Mouse (Mus musculus): ENCODE data around the gene Mef2c.

Gene Mef2c

DNA sequence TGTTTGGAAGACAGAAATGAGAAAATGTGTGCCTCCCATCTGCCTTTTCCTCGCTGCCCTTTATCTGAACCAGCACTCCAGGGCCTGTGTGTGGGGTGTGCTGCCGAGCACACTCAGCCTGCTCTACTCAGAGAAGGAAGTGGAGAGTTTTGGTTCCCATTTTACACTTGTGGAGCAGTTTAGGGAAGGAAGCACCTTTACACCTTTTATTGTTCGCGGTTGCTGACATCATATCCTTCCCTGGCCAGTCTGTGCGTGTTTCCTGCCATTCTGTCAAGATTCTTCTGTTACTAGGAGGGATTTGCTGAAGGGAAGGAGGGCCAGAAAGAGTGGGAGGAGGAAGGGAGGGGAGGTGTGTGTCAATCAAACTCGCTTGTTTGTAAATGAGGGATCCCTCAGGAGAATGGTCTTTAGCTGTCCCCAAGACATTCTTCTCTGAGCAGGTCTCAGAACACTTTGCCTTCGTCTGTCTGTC lies 68.2 kb downstream of the Mef2c start:
- peak in 1 of 2 experiments; percentile 55 for DNase-seq (ENCODE audit: low spot score in 2 of 2)

GRCm38 (mm10) chr13:83572469-83572868 lies 68.6 kb downstream of the Mef2c start:
- no peak for DNase-seq (ENCODE audit: low spot score in 2 of 2)

DNA sequence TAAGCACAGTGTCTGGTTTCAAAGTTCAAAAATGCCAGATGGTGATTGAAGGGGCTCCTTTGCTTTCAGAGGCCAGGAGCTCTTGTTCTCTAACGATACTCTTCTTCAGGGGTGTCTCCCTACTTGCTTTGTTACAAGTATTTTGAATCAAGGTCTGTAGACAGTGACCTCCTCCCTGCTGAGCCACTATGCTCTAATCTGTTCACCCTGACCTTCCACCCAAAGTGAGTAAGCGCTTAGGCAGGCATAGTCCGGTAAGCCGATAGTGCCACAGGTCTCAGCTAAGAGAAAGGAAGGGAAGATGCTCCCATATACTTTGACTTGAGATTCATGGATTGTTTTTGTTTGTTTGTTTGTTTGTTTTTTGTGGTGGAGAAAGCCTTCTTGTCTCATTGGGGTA lies 69.5 kb downstream of the Mef2c start:
- DNase-seq (ENCODE audit: low spot score in 2 of 2) = no peak

DNA sequence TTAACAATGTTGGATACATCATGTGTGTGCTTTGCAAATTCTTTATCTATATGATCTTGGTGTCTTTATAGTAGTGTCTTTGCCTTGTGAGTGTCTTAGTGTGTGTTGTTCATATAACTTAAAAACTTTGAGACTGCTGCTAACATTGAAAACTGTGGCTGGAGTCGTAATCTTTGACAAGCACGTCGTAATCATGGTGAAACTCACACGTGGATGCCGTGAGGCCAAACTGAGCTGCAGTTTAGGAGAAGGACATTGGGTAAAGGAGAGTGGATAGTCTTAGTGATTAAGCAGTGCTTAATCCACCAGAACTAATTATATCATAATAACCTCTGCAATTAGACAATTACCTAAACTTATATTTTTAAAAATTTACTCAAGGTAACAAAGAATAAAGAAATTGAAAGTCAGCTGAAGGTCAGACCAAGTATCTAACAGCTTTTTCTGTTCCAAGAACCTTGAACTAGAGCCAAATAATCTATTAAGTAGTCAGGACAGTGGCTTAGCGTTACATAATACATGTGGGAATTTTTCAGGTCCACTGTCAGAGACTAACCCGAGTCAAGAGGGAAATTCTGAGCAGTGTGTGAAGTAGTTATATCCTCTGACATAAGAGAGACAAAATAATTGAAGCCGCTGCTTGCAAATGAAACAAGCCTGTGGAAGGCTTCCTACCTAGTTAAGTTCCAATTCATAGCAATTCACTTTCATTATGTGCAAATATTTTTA lies 70.2 kb downstream of the Mef2c start:
- DNase-seq (ENCODE audit: low spot score in 2 of 2) = no peak

DNA sequence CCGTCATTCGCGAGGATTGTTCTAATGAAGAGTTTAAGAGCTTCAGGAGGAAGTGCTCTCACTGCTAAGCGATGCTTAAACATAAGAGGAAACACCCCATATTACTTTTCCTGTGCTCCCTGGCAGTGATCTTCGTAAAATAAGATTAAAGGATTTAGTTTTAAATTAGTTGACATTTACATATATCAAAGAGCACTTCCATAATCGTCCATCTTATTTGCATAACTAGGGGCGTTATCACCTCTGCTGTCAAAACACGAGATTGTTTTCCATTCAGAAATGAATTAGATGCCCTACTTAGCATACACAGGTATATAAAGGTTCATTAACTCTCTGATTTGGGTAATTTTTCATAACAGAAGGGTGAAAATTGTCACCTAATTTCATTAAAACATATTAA lies 71.0 kb downstream of the Mef2c start:
- DNase-seq (ENCODE audit: low spot score in 2 of 2) = no peak

GRCm38 (mm10) chr13:83579410-83579809 lies 75.6 kb downstream of the Mef2c start:
- DNase-seq (ENCODE audit: low spot score in 2 of 2) = no peak

DNA sequence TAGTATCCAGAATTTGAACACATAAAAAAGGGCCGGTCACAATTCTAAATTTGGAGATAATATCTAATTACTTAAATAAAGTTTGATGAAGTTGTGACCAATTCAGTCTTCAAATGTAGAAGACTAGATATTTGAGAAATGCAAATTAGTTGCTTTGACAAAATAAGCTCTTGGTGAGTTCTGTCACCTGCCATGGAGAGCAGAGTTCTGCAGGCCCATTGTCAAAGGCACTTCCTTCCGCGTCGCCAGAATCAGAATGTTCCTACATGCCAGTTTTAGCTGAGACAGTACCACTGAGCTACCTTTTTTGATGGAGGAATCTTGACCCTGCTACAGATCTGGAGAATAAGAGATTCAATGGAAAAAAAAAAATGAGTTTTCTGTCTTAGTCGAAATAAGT lies 77.0 kb downstream of the Mef2c start:
- no peak for DNase-seq (ENCODE audit: low spot score in 2 of 2)

DNA sequence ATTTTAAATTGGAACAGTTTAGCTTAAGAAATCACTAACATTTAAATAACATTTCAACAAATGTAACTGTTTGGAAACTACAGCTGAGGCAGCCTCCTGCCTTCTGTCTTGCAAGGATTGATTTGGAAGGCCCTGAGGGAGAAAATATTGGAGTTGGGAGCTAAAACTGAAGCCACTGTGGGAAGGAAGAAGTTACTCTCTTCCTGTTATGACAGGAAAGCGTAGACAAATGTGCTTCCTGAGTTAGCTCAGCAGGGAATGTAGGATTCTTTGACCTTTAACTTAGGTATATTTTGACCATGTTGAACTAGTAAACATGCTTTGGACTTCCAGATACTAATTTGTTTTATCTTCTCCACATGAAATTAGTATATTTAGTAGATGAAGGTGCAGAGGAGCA lies 78.7 kb downstream of the Mef2c start:
- DNase-seq (ENCODE audit: low spot score in 2 of 2) = no peak

DNA sequence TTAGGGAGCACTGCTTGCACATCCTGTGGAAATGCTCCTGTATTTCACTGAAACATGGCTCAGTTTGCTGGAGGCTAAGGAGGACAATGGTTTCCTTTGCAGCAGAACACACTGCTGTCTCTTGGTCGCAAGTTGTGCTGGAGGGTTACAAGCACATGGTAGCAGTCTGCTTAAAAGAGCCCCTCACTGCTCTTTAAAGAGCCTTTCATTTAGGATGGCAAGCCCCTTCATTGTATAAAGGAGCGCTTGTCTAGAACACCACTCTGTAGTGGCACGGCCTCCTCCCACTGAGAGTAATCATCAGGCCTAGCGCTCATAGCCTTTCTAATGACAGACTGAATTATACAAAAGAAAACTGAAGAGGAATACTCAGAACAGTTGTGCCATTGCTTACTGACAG lies 80.0 kb downstream of the Mef2c start:
- DNase-seq (ENCODE audit: low spot score in 2 of 2) = no peak

DNA sequence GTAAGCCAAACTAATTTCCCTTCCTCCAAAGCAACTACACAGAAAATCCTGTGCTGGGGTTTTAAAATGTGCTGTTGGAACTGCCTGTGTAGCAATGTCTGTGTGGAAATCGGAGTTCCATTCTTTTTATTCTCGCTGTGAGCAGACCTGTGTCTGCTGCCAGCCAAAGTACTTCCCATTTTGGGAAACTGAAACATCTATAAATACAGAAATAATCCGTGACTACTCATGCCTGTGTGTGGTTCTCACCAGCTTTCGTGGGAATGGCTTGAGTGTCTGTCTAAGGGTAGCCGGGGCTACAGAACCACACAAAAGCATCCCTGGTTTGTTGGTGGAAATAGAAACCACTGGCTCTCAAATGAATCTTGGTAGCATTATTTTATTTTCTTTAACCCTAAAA lies 81.5 kb downstream of the Mef2c start:
- no peak for DNase-seq (ENCODE audit: low spot score in 2 of 2)

DNA sequence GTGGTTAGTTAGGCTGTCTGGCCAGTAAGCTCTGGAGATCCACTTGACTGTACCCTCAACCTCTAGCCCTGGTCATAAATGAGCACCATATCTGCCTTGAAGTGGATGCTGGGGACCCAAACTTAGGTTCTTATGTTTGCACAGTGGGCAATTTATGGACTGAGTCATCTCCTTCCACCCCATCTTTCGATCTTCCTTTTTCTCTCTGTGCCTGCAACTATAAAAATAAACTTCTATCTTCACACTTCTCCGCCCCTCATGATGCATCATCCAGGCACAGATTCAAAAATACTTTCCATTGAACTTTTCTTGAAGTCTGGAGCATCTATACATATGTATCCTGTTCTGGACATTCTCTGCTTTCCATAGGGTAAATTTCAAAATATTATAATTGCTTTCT lies 84.4 kb downstream of the Mef2c start:
- no peak for DNase-seq (ENCODE audit: low spot score in 2 of 2)

- DNase-seq (ENCODE audit: low spot score in 2 of 2) = no peak
These were observed 87.1 kb downstream of the Mef2c start for GRCm38 (mm10) chr13:83590886-83591285.

DNA sequence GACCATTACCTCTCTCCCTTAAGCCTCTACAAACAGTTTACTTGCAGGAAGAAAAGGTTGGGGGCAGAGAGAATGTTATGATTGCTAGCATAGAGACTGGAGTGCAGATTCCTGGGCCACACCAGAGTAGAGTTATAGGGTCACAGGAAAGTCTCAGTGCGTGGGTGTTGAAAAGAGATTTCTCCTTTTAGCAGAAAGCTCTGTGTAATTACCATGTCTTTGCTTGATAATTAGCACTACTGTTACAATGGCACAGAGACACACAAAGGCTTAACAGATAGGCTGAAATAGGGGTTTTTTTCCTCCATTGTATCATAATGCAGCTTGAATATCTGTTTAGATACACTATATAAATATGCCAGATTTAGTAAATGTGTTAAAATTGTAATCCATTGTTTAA lies 91.6 kb downstream of the Mef2c start:
- no peak for DNase-seq (ENCODE audit: low spot score in 2 of 2)

- DNase-seq (ENCODE audit: low spot score in 2 of 2) = no peak
These were observed 93.3 kb downstream of the Mef2c start for GRCm38 (mm10) chr13:83596989-83597738.

DNA sequence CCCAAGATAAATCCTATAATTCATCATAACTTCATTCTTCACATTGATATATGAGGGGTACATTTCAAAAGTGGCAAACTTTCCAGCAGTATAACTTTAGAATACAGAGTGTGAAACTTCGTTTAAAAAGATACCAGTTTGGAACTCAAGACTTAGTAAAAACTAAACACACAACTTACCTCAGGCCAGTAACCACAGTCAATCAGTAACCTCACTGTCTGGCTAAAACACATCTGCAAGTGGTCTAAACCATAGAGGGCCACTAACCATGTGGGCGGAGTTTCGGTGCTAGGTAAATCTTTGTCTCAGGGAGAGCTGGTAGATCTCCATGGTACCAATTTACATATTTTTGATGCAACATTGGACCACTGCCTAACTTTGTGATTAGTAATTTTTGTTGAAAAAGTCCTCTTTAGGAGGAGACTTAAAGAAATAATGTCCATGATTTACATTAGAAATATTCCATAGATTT lies 93.9 kb downstream of the Mef2c start:
- DNase-seq (ENCODE audit: low spot score in 2 of 2) = no peak

DNA sequence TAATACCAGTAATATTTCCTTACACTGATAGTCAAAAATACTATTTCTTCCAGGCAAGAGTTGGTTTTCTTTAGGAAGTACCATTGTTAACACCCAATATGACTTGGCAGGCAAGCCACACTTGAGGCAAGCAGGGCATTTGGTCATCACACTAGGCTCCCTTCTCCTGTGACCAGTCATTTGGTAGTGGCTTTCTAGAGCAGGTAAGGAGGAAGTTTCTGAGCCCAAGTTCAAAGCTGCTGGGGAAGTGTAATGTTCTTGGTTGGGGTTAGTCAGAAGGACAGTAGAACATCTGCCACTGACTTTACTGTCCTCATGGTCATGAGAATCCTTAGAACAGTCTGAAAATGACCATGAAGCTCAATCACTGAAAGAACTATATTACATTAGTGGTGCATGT lies 96.5 kb downstream of the Mef2c start:
- no peak for DNase-seq (ENCODE audit: low spot score in 2 of 2)

- DNase-seq (ENCODE audit: low spot score in 2 of 2) = no peak
These were observed 97.9 kb downstream of the Mef2c start for GRCm38 (mm10) chr13:83601741-83602140.

DNA sequence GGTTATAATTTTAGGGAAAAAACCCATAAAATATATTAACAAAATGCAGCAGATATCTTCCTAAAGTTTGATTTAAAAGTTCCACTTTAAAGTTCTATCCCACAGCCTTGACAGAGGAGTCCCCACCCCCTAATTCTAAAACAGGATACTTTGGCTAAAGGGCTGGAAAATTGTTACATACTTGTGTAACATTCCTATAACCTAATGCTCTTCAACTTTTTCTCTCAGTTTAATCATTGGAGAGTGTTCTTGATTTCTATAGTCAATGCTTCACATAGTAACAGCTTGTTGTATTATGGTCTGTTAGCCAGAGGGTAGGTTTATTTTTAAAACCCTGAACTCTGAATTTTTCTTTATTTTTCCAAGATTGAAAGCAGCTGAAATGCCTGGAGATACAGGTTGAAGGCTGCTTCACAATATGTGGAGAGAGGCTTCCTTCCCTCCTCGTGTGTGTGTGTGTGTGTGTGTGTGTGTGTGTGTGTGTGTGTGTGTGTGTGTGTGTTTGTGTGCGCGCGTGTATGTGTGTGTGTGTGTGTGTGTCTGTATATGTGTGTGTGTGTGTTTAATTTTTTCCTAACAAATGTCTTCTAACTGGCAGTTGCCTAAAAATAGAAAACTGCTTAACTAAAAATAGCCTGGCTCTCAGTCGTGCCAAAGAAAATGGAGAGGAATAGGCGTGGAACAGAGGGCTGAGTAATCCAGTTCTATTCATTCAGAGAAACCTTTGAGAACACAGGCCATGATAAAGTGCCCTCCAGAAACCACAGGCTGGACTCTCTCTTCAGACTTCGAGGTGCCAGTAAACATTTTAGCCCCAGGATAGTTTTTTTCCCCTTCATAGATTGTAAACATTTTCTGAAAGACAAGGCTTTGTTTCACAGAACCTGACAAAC lies 99.8 kb downstream of the Mef2c start:
- no peak for DNase-seq (ENCODE audit: low spot score in 2 of 2)

DNA sequence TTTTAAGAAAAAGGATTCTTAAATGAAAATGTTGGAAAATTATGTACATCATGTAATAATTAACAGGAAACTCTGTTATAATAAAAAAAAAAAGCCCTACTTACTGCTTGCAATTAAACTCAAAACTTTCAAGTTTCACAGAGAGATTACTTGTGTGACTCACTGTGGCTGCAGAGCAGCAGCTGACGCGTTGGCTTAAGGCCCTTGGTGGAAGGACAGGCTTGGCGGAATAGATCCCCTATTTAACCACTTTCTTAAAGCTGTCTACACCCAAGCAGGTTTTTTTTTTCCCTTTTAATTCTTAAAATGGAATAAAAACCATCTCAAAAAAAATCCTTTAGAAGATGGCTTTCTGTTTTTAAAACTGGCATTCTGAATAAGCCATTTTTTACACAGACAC lies 100.5 kb downstream of the Mef2c start:
- DNase-seq (ENCODE audit: low spot score in 2 of 2) = no peak

DNA sequence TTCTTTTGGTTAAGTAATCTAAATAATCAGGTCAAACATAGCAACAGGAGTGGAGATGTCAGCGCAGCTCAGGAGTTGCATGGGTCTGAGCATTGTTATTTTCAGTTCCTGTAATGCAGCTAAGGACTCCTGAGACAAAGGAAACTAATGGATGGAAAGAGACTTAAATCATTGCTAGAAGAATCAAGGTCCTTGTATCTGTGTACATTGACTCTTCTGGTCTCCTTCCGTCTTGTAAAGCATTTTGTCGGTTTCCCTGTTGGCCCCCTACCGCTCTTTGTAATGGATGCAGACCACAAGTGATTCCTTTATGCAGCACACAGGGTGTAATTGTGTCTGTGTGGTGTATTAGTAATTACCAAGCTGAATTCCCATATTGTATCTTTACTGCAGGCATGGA lies 101.0 kb downstream of the Mef2c start:
- DNase-seq (ENCODE audit: low spot score in 2 of 2) = no peak

GRCm38 (mm10) chr13:83607883-83608581 lies 104.2 kb downstream of the Mef2c start:
- no peak for DNase-seq (ENCODE audit: low spot score in 2 of 2)
